Mouse (Mus musculus) G1E (cell line): ENCODE results near the gene Fads6. TPM values are rescaled to one million over a fixed set of nuclear protein-coding genes. Genes with fewer than 3 reads are reported as not detected.

Experiments used
- ATAC-seq: 2 replicates; pipeline ENCODE4 v1.8.0; 2016; ENCODE audit warnings: mild to moderate bottlenecking; ENCODE audit not compliant: insufficient number of reproducible peaks, poor library complexity, low FRiP score, severe bottlenecking; ENCODE audit errors: extremely low read depth
- DNase-seq: peaks from one replicate; pipeline ENCODE4 v3.0.0; 2012; ENCODE audit warnings: low spot score
- H3K27me3 ChIP-seq: 2 replicates; pipeline ENCODE4 v1.6.1; 2012; ENCODE audit warnings: mild to moderate bottlenecking, low read length, inconsistent platforms; ENCODE audit not compliant: insufficient read depth
- H3K36me3 ChIP-seq: replicated peaks from 2 replicates; pipeline ENCODE3; 2012; ENCODE audit warnings: mild to moderate bottlenecking, inconsistent platforms
- H3K4me1 ChIP-seq: 2 replicates; pipeline ENCODE4 v1.6.1; 2012; ENCODE audit warnings: low read depth, low read length, inconsistent platforms, mixed read lengths; ENCODE audit not compliant: insufficient read depth
- H3K4me3 ChIP-seq: 2 replicates; pipeline ENCODE4 v1.5.1; 2012; ENCODE audit warnings: low read depth, mild to moderate bottlenecking, inconsistent platforms, low read length, moderate library complexity, mixed read lengths
- H3K9me3 ChIP-seq: replicated peaks from 2 replicates; pipeline ENCODE4 v1.6.1; 2012; ENCODE audit warnings: inconsistent platforms
- CTCF ChIP-seq: IDR thresholded peaks from 2 replicates; pipeline ENCODE4 v1.5.1; 2012; ENCODE audit warnings: low read depth, low read length, inconsistent platforms, mixed read lengths
- GATA1 ChIP-seq: IDR thresholded peaks from 2 replicates; pipeline ENCODE4 v1.6.1; 2012; ENCODE audit warnings: borderline replicate concordance, low read length, inconsistent platforms, mixed read lengths
- GATA2 ChIP-seq: IDR thresholded peaks from 2 replicates; pipeline ENCODE4 v1.6.1; 2012; ENCODE audit warnings: low read depth, low read length, inconsistent platforms, borderline replicate concordance
- POLR2AphosphoS5 ChIP-seq: IDR thresholded peaks from 2 replicates; pipeline ENCODE4 v1.6.1; 2012; ENCODE audit warnings: low read depth, low read length, inconsistent platforms; ENCODE audit not compliant: insufficient replicate concordance
- TAL1 ChIP-seq: conservative IDR thresholded peaks from 2 replicates; pipeline ENCODE4 v1.6.1; 2012; ENCODE audit warnings: low read depth, low read length, inconsistent platforms, mixed read lengths
- polyA plus RNA-seq: library from polyadenylated mRNA; stranded (reverse); fragments of >175 nt; gene quantifications from 2 replicates; pipeline ENCODE4 v1.2.3, GENCODE M21; 2012
- total RNA-seq, 2 experiments: library from RNA; stranded (forward) in 1 of 2; stranded (reverse) in 1 of 2; fragments of 200-1000 nt in 1 of 2; fragments of >200 nt in 1 of 2; fragmentation: Nextera tagmentation in 1 of 2; gene quantifications; 2 replicates each; pipeline ENCODE4 v1.2.3; 2014 to 2017

Fads6 gene
- total and polyA plus RNA-seq, 3 experiments, result 0.38 TPM; not detected in 2

DNA sequence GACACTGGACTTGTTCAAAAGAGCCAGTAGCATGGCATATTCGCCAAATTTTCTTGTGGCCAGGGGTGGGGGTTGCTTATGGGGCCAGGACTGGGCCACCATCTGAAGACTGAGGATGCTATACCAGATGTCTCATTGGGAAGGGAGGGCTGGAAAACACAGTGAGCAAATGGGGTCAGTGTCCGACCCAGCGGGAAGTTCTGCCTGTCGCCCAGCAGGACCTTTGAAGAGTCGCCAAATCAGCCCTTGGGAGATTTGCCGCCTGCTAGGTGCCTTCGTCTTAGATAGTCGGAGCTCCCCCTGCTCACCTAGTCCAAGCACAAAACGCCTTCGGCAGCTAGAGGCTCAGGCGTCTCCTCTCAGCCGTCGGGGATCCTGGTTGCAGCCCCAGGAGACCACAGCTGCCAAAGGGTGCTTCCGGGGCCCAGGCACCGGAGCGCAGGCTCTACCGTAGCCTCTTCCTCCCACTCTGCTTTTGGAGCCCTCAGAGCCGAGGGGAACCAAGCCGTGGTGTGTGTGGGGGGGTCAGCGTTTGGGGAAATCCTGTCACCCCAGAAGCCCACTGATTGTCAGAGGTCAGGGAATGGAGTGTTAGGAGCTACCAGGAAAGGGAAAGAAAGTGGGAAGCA, 31.6 kb downstream of the Fads6 start:
- ATAC-seq (no peak), DNase-seq (no peak)
- Histone ChIP-seq H3K4me1 (peaks cover 16% of the 10 kb centered on the region), H3K27me3 (peaks cover 44% of the 10 kb centered on the region), H3K9me3 (peaks cover 5% of the 10 kb centered on the region; the same call in 1 of the 2 replicates), H3K4me3 (no peak overlapping the region), H3K36me3 (peaks cover 35% of the 10 kb centered on the region)
- TF ChIP-seq POLR2AphosphoS5, result no peak
- TF ChIP-seq CTCF, result no peak
- no peak for TF ChIP-seq GATA1
- no peak for TF ChIP-seq GATA2
- TF ChIP-seq TAL1, result no peak

DNA sequence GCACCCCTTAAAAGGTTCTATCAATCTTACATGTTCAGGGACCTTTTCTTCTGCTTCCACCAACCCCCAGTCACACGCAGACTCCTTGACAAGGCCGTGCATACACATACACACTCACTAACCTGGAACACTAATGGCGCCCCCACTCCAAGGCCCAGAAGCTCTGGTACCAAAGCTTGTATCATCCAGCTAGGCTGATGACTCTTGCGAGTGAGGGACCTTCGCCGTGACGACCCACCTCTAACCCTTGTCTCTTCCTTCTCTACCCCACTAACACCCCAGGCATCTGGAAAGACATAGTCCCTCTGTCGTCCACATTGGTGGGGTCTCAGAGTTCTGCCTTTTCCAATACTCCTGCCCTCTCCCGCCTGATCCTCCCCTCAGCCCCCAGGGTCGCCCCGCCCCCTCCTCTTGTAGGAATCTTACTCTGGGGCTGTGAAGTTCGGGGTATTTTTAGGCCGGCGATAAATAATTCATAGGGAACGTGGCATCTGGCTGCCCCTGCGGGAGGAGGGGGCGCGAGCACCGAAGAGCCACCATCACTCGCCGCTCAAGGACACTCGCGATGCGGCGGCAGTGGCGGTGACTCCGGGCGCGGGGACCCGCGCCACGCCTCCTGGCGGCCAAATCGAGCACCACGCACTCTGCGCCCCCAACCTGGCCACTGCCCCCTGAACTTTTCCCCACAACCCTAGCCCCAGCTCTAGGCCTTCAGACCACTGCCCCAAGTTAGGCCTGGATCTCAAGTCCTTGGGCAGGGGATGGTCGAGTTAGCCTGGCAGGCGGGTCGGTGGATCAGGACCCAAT, 32.4 kb downstream of the Fads6 start:
- ATAC-seq, result no peak
- H3K4me3 ChIP-seq, result no peak overlapping the region
- TF ChIP-seq POLR2AphosphoS5, result no peak
- no peak for TF ChIP-seq CTCF
- no peak for TF ChIP-seq TAL1
- no peak for TF ChIP-seq GATA2
- TF ChIP-seq GATA1, result no peak

DNA sequence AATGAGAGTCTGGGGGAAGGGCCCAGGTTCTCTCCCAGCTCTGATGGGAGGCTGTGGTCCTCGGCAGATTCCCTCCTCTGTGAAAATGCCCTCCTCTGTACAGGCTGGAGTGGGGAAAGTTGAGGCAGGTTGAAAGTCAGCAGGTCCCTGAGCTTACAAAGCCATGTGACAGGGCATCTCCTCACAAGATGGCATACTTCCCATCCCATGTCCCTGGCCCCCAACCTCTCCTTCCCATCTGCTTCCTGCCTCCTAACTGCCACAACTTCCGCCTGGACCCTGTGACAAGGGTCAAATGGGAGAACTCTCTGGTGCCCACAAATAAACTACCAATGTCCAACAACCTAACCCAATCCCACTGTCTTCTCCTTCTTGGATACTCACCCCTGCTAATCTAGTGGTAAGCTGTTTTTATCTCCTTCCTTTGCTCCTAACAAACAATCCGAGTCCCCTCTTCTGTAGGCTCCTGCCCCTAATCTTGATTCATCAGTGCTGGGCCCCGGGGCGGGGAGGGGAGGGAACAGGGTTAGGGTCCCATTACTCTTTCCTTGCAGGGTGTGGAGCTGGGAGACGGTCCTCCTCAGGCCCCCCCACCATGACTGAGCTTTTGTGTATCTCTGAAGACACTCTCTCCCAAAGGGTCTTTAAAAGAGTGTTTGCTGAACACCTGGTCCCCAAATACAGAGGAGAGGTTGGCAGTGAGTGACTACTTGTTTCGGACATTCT, 33.2 kb downstream of the Fads6 start:
- ATAC-seq (no peak), DNase-seq (no peak)
- no peak for TF ChIP-seq GATA1
- no peak for TF ChIP-seq GATA2
- no peak for TF ChIP-seq CTCF
- TF ChIP-seq TAL1, result no peak
- no peak for TF ChIP-seq POLR2AphosphoS5
- H3K4me3 ChIP-seq, result no peak overlapping the region
- peaks cover 21% of the 10 kb centered on the region for H3K36me3 ChIP-seq
- peaks cover 56% of the 10 kb centered on the region for H3K27me3 ChIP-seq
- H3K9me3 ChIP-seq, result peaks cover 5% of the 10 kb centered on the region; the same call in 1 of the 2 replicates
- peaks cover 4% of the 10 kb centered on the region; the same call in 1 of the 2 replicates for H3K4me1 ChIP-seq

More for the DNA sequence above, 32.4 kb downstream of the Fads6 start:
- Histone ChIP-seq H3K27me3 (peaks cover 52% of the 10 kb centered on the region), H3K36me3 (peaks cover 28% of the 10 kb centered on the region), H3K9me3 (peaks cover 5% of the 10 kb centered on the region; the same call in 1 of the 2 replicates), H3K4me1 (peaks cover 9% of the 10 kb centered on the region)
- no peak for DNase-seq

DNA sequence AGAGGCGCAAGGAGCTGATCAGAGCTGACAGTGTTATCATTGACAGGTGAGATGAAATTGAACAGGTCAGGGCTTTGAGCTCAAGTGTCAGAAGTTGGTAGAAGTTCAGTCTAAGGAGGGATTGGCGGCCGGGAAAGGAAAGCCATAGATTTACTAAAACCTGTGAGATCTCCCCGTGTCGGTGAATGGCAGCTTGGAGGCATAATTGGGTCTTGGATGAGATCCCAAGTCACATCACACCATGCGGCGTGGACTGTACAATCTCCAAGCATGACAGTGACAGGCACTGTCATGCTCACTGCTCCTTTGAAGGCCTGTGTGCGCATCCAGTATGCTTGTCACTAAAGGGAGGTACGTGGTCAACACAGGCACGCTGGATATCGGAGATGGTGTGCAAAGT, 34.5 kb downstream of the Fads6 start:
- TF ChIP-seq CTCF (no peak), GATA1 (no peak), GATA2 (no peak), TAL1 (no peak), POLR2AphosphoS5 (no peak)

DNA sequence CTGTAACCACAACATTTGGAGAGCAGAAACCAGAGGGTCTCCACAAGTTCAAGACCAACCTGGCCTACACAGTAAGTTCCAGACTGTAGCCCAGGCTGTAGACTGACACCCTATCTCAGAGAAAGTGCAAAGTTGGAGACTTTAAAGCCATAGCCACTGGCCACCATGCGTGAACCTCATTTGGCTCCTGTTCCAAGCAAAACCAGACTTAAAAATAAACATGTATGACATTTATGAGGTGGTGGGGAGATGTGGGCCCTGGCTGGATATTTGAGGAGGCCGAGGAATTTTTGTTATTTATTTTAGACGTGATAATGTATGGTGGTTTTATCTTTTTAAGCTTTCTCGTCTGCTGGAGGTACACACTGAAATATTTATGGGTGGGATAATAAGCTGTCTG, 38.3 kb downstream of the Fads6 start:
- Histone ChIP-seq H3K9me3 (peaks cover 6% of the 10 kb centered on the region), H3K4me3 (no peak overlapping the region), H3K4me1 (peaks cover 4% of the 10 kb centered on the region), H3K36me3 (no peaks in the 10 kb centered on the region), H3K27me3 (peaks cover 70% of the 10 kb centered on the region)
- ATAC-seq, result no peak
- no peak for TF ChIP-seq TAL1
- no peak for TF ChIP-seq POLR2AphosphoS5
- TF ChIP-seq GATA1, result no peak
- no peak for TF ChIP-seq GATA2
- no peak for TF ChIP-seq CTCF
- DNase-seq, result no peak

More for the DNA sequence above, 34.5 kb downstream of the Fads6 start:
- DNase-seq (no peak), ATAC-seq (no peak)
- Histone ChIP-seq H3K36me3 (peaks cover 7% of the 10 kb centered on the region), H3K4me3 (no peak overlapping the region), H3K27me3 (peaks cover 61% of the 10 kb centered on the region), H3K9me3 (peaks cover 7% of the 10 kb centered on the region), H3K4me1 (peaks cover 5% of the 10 kb centered on the region)

DNA sequence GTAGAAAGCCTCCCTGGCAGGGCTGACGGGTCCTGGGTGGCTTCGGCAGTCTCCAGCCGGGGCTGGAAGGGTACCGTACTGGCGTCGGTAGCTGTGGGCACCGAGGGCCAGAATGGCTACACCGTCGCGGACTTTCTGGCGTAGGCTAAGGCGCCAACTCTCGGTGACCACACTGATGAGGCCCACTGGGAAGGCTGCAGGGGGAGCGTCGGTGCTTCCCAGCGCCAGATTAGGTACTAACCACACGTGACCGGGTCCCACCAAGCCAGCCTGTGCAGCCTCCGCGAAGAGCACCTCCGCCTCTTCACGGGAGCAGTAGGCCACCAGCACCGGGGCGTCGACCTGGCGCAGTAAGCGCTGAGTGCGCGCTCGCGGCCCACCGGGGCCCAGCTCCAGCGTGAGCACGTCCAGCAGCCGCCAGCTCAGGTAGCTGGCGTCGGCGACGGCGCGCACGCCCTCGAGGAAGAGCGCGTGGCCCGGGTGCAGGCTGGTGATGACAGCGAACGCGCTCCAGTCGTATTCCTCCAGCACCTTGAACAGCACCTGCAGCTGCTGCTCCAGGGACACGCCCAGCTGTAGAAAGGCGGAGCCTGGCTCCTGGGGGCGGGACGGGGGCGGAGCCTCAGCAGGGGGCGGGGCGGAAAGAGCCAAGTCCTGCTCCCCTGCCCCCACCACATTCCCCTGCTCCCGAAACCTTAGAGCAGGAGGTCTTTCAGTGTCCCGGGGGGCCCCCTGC, 39.5 kb downstream of the Fads6 start:
- Histone ChIP-seq H3K4me3 (0 out of 2 replicates have a peak overlapping the region, but pooled peaks have one; percentile 16), H3K36me3 (no peaks in the 10 kb centered on the region), H3K27me3 (peaks cover 77% of the 10 kb centered on the region), H3K4me1 (peaks cover 4% of the 10 kb centered on the region), H3K9me3 (peaks cover 6% of the 10 kb centered on the region)
- no peak for DNase-seq
- no peak for ATAC-seq
- no peak for TF ChIP-seq POLR2AphosphoS5
- no peak for TF ChIP-seq GATA1
- TF ChIP-seq CTCF, result no peak
- no peak for TF ChIP-seq TAL1
- TF ChIP-seq GATA2, result no peak
